Mouse (Mus musculus): ENCODE results near the gene Ak3. TPM values are rescaled to one million over a fixed set of nuclear protein-coding genes. Genes with fewer than 3 reads are reported as not detected.
"Not testable (repeated sequence)": the region's sequence is repeated elsewhere in the genome, so short reads cannot be mapped to it uniquely, and the experiment has no call there.

Gene Ak3
- polyA plus RNA-seq, 1 experiment: 5.4 TPM

GRCm38 (mm10) chr19:29009046-29009445 lies 38.7 kb downstream of the Ak3 start:
- Histone ChIP-seq H3K9me3 (no peaks in the 10 kb centered on the region), H3K4me1 (peaks cover 36% of the 10 kb centered on the region), H3K27me3 (replicated peaks) (no peaks in the 10 kb centered on the region), H3K36me3 (replicated peaks; ENCODE audit: low read length) (peaks cover 91% of the 10 kb centered on the region), H3K4me3 (replicated peaks) (no peak overlapping the region)
- no peak for TF ChIP-seq GATA1 (IDR thresholded peaks at IDR 0.05; ENCODE audit: borderline replicate concordance, low read length)
- no peak for TF ChIP-seq FLI1 (IDR thresholded peaks at IDR 0.05; ENCODE audit: low read length)

GRCm38 (mm10) chr19:29008069-29008706 lies 39.6 kb downstream of the Ak3 start:
- Histone ChIP-seq H3K4me1 (peaks cover 36% of the 10 kb centered on the region), H3K36me3 (replicated peaks; ENCODE audit: low read length) (peaks cover 82% of the 10 kb centered on the region), H3K9me3 (no peaks in the 10 kb centered on the region), H3K27me3 (replicated peaks) (no peaks in the 10 kb centered on the region), H3K4me3 (replicated peaks) (no peak overlapping the region)
- TF ChIP-seq GATA1 (IDR thresholded peaks at IDR 0.05; ENCODE audit: borderline replicate concordance, low read length): no peak
- no peak for TF ChIP-seq FLI1 (IDR thresholded peaks at IDR 0.05; ENCODE audit: low read length)

GRCm38 (mm10) chr19:29000321-29000720 lies 47.4 kb downstream of the Ak3 start:
- Histone ChIP-seq H3K4me1 (peaks cover 18% of the 10 kb centered on the region), H3K36me3 (replicated peaks; ENCODE audit: low read length) (peaks cover 83% of the 10 kb centered on the region)
- not testable (repeated sequence) for H3K27me3 ChIP-seq (replicated peaks); H3K4me3 ChIP-seq (replicated peaks); H3K9me3 ChIP-seq

- H3K27me3 ChIP-seq (replicated peaks): no peaks in the 10 kb centered on the region
- peaks cover 93% of the 10 kb centered on the region for H3K36me3 ChIP-seq (replicated peaks; ENCODE audit: low read length)
- no peaks in the 10 kb centered on the region for H3K9me3 ChIP-seq
- TF ChIP-seq GATA1 (IDR thresholded peaks at IDR 0.05; ENCODE audit: borderline replicate concordance, low read length): no peak
- TF ChIP-seq FLI1 (IDR thresholded peaks at IDR 0.05; ENCODE audit: low read length): no peak
- peaks cover 17% of the 10 kb centered on the region for H3K4me1 ChIP-seq
- H3K4me3 ChIP-seq (replicated peaks): no peak overlapping the region
Observed at GRCm38 (mm10) chr19:28997976-28998630, 49.7 kb downstream of the Ak3 start.

- Histone ChIP-seq H3K27me3 (replicated peaks) (no peaks in the 10 kb centered on the region), H3K4me3 (replicated peaks) (no peak overlapping the region), H3K9me3 (no peaks in the 10 kb centered on the region), H3K36me3 (replicated peaks; ENCODE audit: low read length) (peaks cover 75% of the 10 kb centered on the region), H3K4me1 (peaks cover 31% of the 10 kb centered on the region)
- no peak for TF ChIP-seq FLI1 (IDR thresholded peaks at IDR 0.05; ENCODE audit: low read length)
- no peak for TF ChIP-seq GATA1 (IDR thresholded peaks at IDR 0.05; ENCODE audit: borderline replicate concordance, low read length)
Observed at GRCm38 (mm10) chr19:28995366-28995765, 52.4 kb downstream of the Ak3 start.

- no peaks in the 10 kb centered on the region for H3K9me3 ChIP-seq
- TF ChIP-seq FLI1 (IDR thresholded peaks at IDR 0.05; ENCODE audit: low read length): no peak
- TF ChIP-seq GATA1 (IDR thresholded peaks at IDR 0.05; ENCODE audit: borderline replicate concordance, low read length): no peak
- H3K4me3 ChIP-seq (replicated peaks): no peak overlapping the region
- peaks cover 31% of the 10 kb centered on the region for H3K4me1 ChIP-seq
- H3K27me3 ChIP-seq (replicated peaks): no peaks in the 10 kb centered on the region
- peaks cover 70% of the 10 kb centered on the region for H3K36me3 ChIP-seq (replicated peaks; ENCODE audit: low read length)
Observed at GRCm38 (mm10) chr19:28994870-28995269, 52.9 kb downstream of the Ak3 start.

GRCm38 (mm10) chr19:28991391-28991790 lies 56.4 kb downstream of the Ak3 start:
- Histone ChIP-seq H3K4me1 (peaks cover 50% of the 10 kb centered on the region), H3K4me3 (replicated peaks) (peak overlapping the region; percentile 100), H3K9me3 (no peaks in the 10 kb centered on the region), H3K27me3 (replicated peaks) (no peaks in the 10 kb centered on the region), H3K36me3 (replicated peaks; ENCODE audit: low read length) (peaks cover 39% of the 10 kb centered on the region)
- TF ChIP-seq FLI1 (IDR thresholded peaks at IDR 0.05; ENCODE audit: low read length) (no peak), GATA1 (IDR thresholded peaks at IDR 0.05; ENCODE audit: borderline replicate concordance, low read length) (no peak)

- H3K36me3 ChIP-seq (replicated peaks; ENCODE audit: low read length): peaks cover 32% of the 10 kb centered on the region
- H3K27me3 ChIP-seq (replicated peaks): no peaks in the 10 kb centered on the region
- no peaks in the 10 kb centered on the region for H3K9me3 ChIP-seq
- H3K4me3 ChIP-seq (replicated peaks): peak overlapping the region; percentile 100
- no peak for TF ChIP-seq GATA1 (IDR thresholded peaks at IDR 0.05; ENCODE audit: borderline replicate concordance, low read length)
- TF ChIP-seq FLI1 (IDR thresholded peaks at IDR 0.05; ENCODE audit: low read length): no peak
- peaks cover 47% of the 10 kb centered on the region for H3K4me1 ChIP-seq
Observed at GRCm38 (mm10) chr19:28990590-28991221, 57.1 kb downstream of the Ak3 start.

GRCm38 (mm10) chr19:28990194-28990589 lies 57.6 kb downstream of the Ak3 start, which contains the start of gene Cdc37l1:
Cdc37l1 (plus strand) TSS chr19:28990352.
- no peak for TF ChIP-seq GATA1 (IDR thresholded peaks at IDR 0.05; ENCODE audit: borderline replicate concordance, low read length)
- no peak for TF ChIP-seq FLI1 (IDR thresholded peaks at IDR 0.05; ENCODE audit: low read length)
- peaks cover 27% of the 10 kb centered on the region for H3K36me3 ChIP-seq (replicated peaks; ENCODE audit: low read length)

GRCm38 (mm10) chr19:28989515-28989914 lies 58.2 kb downstream of the Ak3 start:
- no peaks in the 10 kb centered on the region for H3K27me3 ChIP-seq (replicated peaks)
- peaks cover 36% of the 10 kb centered on the region for H3K4me1 ChIP-seq
- H3K4me3 ChIP-seq (replicated peaks): peak overlapping the region; percentile 100
- H3K36me3 ChIP-seq (replicated peaks; ENCODE audit: low read length): peaks cover 20% of the 10 kb centered on the region
- no peaks in the 10 kb centered on the region for H3K9me3 ChIP-seq
- TF ChIP-seq FLI1 (IDR thresholded peaks at IDR 0.05; ENCODE audit: low read length) (no peak), GATA1 (IDR thresholded peaks at IDR 0.05; ENCODE audit: borderline replicate concordance, low read length) (no peak)

More at GRCm38 (mm10) chr19:28990194-28990589, 57.6 kb downstream of the Ak3 start, which contains the start of gene Cdc37l1:
- no peaks in the 10 kb centered on the region for H3K27me3 ChIP-seq (replicated peaks)
- H3K4me1 ChIP-seq: peaks cover 42% of the 10 kb centered on the region
- peak within 1 kb of the TSS; percentile 100 for H3K4me3 ChIP-seq (replicated peaks)
- no peaks in the 10 kb centered on the region for H3K9me3 ChIP-seq
